Mouse (Mus musculus): ENCODE data around the gene Hist3h2a.

Gene Hist3h2a

GRCm38 (mm10) chr11:58954420-58955142, at the start of gene Hist3h2a, which contains the start of gene Trim17:
TSS of gene Hist3h2a (plus strand) at chr11:58954685.
TSS of gene Trim17 (plus strand) at chr11:58954685.
- DNase-seq (ENCODE audit: low spot score in 2 of 2) = peak; percentile 77

- no peak for DNase-seq (ENCODE audit: low spot score in 2 of 2)
Measured at GRCm38 (mm10) chr11:58904838-58905237, 49.6 kb upstream of the Hist3h2a start.

GRCm38 (mm10) chr11:58913776-58914175, 40.7 kb upstream of the Hist3h2a start:
- DNase-seq (ENCODE audit: low spot score in 2 of 2) = no peak

- DNase-seq (ENCODE audit: low spot score in 2 of 2) = no peak
Measured at GRCm38 (mm10) chr11:58914461-58915028, 39.9 kb upstream of the Hist3h2a start.

- DNase-seq (ENCODE audit: low spot score in 2 of 2) = no peak
Measured at GRCm38 (mm10) chr11:58916879-58917744, 37.4 kb upstream of the Hist3h2a start.

- DNase-seq (ENCODE audit: low spot score in 2 of 2) = no peak
Measured at GRCm38 (mm10) chr11:58917745-58918366, 36.6 kb upstream of the Hist3h2a start, which contains the start of gene Btnl10. TSS of gene Btnl10 (plus strand) at chr11:58917908.

GRCm38 (mm10) chr11:58918759-58919158, 35.7 kb upstream of the Hist3h2a start:
- no peak for DNase-seq (ENCODE audit: low spot score in 2 of 2)

GRCm38 (mm10) chr11:58922420-58922819, 32.1 kb upstream of the Hist3h2a start:
- no peak for DNase-seq (ENCODE audit: low spot score in 2 of 2)

GRCm38 (mm10) chr11:58926651-58927050, 27.8 kb upstream of the Hist3h2a start:
- DNase-seq (ENCODE audit: low spot score in 2 of 2) = no peak

GRCm38 (mm10) chr11:58927053-58927452, 27.4 kb upstream of the Hist3h2a start:
- no peak for DNase-seq (ENCODE audit: low spot score in 2 of 2)

GRCm38 (mm10) chr11:58927790-58928651, 26.5 kb upstream of the Hist3h2a start:
- no peak for DNase-seq (ENCODE audit: low spot score in 2 of 2)

- no peak for DNase-seq (ENCODE audit: low spot score in 2 of 2)
Measured at GRCm38 (mm10) chr11:58929055-58929454, 25.4 kb upstream of the Hist3h2a start.

- DNase-seq (ENCODE audit: low spot score in 2 of 2) = no peak
Measured at GRCm38 (mm10) chr11:58929641-58930040, 24.8 kb upstream of the Hist3h2a start.

- no peak for DNase-seq (ENCODE audit: low spot score in 2 of 2)
Measured at GRCm38 (mm10) chr11:58930254-58930653, 24.2 kb upstream of the Hist3h2a start.

- DNase-seq (ENCODE audit: low spot score in 2 of 2) = no peak
Measured at GRCm38 (mm10) chr11:58931576-58931975, 22.9 kb upstream of the Hist3h2a start.

GRCm38 (mm10) chr11:58937909-58938308, 16.6 kb upstream of the Hist3h2a start:
- DNase-seq (ENCODE audit: low spot score in 2 of 2) = no peak

- DNase-seq (ENCODE audit: low spot score in 2 of 2) = peak; percentile 85 to 86
Measured at GRCm38 (mm10) chr11:58938322-58939087, 16.0 kb upstream of the Hist3h2a start, which contains the start of gene Rnf187. TSS of gene Rnf187 (minus strand) at chr11:58938916.

- DNase-seq (ENCODE audit: low spot score in 2 of 2) = no peak
Measured at GRCm38 (mm10) chr11:58939088-58939439, 15.4 kb upstream of the Hist3h2a start.

- no peak for DNase-seq (ENCODE audit: low spot score in 2 of 2)
Measured at GRCm38 (mm10) chr11:58944136-58944535, 10.3 kb upstream of the Hist3h2a start.

- DNase-seq (ENCODE audit: low spot score in 2 of 2) = no peak
Measured at GRCm38 (mm10) chr11:58947306-58947705, 7.2 kb upstream of the Hist3h2a start.
